Mouse (Mus musculus): ENCODE results near the gene Phf23. TPM values are rescaled to one million over a fixed set of nuclear protein-coding genes. Genes with fewer than 3 reads are reported as not detected.
A peak's percentile ranks its signal among the peaks of the same experiment; 100 is the strongest.

Phf23 gene
- polyA plus RNA-seq, 1 experiment from 2014 or later: 27.5 TPM

DNA sequence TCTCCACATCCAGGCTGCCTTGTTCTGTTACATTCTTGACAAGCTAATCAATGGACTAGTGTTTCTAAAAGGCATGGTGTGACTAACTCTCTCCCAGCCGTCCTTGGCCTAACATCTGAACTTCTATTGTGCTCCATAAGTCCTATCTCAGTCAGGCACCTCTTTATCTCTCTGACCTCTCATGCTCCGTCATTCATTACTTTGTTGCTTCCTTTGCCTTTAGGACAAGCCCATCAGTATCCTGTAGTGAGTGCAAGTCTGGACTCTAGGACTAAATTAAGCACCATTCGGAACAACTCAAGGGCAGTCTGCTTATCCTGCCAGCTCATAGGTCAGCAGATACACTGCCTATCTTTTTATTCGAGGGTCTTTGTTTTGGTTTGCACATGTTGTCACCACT lies 19.3 kb upstream of the Phf23 start:
- Histone ChIP-seq H3K4me1 (ENCODE audit: control insufficient read depth in 2 of 2, insufficient read depth in 2 of 2, low read length in 2 of 2) (peaks cover 3 to 4% of the 10 kb centered on the region in 2 experiments; a peak in 3 of 4 replicates), H3K27ac (replicated peaks in 1 of 2; ENCODE audit: control insufficient read depth in 1 of 2, insufficient read depth in 1 of 2, low read depth in 2 of 2, low read length in 2 of 2) (no peak overlapping the region), H3K27me3 (ENCODE audit: control insufficient read depth, insufficient read depth, low read length) (no peaks in the 10 kb centered on the region), H3K4me2 (ENCODE audit: low read length) (no peak overlapping the region), H3K4me3 (ENCODE audit: control insufficient read depth in 1 of 2, insufficient read depth in 1 of 2, low read depth in 1 of 2, low read length in 2 of 2) (no peak overlapping the region), H3K9me3 (ENCODE audit: control insufficient read depth, low read length) (no peaks in the 10 kb centered on the region), H3K36me3 (ENCODE audit: control insufficient read depth, insufficient read depth, low read length) (peaks cover 71% of the 10 kb centered on the region), H3K9ac (ENCODE audit: low read length) (no peak overlapping the region)
- WGBS: 34% methylated on average over 4 of the region's 4 CpGs
- ATAC-seq (ENCODE audit: insufficient number of reproducible peaks, insufficient read depth, low FRiP score, low read depth): no peak

DNA sequence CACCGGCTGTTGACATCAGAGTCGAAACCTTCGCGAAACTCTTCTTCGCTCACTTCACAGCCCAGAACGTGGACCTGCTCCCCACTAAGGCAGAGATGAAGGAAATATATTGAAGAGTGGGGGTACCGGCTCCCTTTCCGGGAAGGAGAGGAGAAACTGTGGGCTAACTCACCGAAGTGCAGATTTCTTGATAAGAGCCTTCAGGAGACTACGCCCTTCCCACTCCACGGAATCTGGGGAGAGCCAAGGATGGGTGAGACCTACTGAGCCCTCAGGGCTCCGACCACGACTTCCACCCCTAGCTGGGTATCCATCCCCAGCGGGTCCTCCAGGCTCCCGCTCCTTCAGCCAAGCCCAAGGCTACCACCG lies 15.8 kb upstream of the Phf23 start:
- Histone ChIP-seq H3K27me3 (ENCODE audit: control insufficient read depth, insufficient read depth, low read length) (no peaks in the 10 kb centered on the region), H3K4me1 (ENCODE audit: control insufficient read depth in 2 of 2, insufficient read depth in 2 of 2, low read length in 2 of 2) (peaks cover 11 to 24% of the 10 kb centered on the region in 2 experiments), H3K4me3 (ENCODE audit: control insufficient read depth in 1 of 2, insufficient read depth in 1 of 2, low read depth in 1 of 2, low read length in 2 of 2) (peak overlapping the region; percentile 82 to 99), H3K9ac (ENCODE audit: low read length) (peak overlapping the region; percentile 99), H3K36me3 (ENCODE audit: control insufficient read depth, insufficient read depth, low read length) (peaks cover 50% of the 10 kb centered on the region), H3K4me2 (ENCODE audit: low read length) (peak overlapping the region; percentile 88), H3K27ac (replicated peaks in 1 of 2; ENCODE audit: control insufficient read depth in 1 of 2, insufficient read depth in 1 of 2, low read depth in 2 of 2, low read length in 2 of 2) (peak overlapping the region; percentile 96 to 99), H3K9me3 (ENCODE audit: control insufficient read depth, low read length) (no peaks in the 10 kb centered on the region)
- ATAC-seq (ENCODE audit: insufficient number of reproducible peaks, insufficient read depth, low FRiP score, low read depth): no peak
- 2% methylated on average over 16 of the region's 16 CpGs for WGBS

DNA sequence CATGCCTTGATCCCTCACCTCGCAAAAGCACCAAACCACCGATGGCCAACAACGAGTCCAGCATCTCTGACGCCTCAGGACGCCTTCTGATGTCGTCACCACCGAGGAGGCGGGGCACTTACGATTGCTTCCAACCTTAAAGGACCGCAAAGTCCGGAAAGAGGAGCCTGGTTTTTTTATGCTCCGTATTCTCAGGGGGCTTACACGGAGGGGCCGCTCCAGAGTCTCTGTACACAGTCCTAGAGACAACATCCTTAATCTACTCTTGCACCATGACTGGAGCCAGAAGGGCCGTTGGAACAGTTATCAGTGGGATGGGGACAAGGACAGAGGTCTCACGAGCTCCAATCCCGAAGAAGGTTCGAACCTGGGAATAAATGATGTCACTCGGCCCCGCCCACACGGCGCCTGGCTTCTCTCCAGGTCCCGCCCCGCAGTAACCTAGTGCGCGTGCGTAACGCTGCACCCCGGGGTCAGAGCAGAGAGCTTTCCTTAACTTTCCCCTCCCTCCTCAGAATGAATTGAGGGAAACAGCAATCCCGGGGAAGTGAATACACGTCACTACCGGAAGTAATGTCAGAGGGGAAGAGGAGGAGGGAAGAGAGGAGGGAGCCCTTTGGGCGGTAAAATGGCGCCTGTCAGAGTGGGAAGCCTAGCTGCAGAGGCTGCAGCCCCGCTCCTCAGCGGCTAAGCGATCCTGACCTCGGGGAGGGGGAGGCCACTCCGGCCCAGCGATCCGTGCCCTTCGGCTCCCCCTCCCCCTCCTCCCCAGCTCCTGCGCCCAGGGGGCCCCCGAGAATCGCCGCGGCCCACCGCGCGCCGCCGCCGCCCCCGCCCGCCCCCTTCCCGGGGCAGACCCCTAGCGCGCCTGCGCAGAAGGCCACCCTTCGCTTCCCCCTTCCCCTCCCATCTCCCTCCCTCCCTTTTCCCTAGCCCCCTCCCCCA lies 15.1 kb upstream of the Phf23 start:
- peaks cover 11 to 24% of the 10 kb centered on the region in 2 experiments for H3K4me1 ChIP-seq (ENCODE audit: control insufficient read depth in 2 of 2, insufficient read depth in 2 of 2, low read length in 2 of 2)
- H3K9me3 ChIP-seq (ENCODE audit: control insufficient read depth, low read length): no peaks in the 10 kb centered on the region
- H3K9ac ChIP-seq (ENCODE audit: low read length): peak overlapping the region; percentile 99
- H3K27ac ChIP-seq (replicated peaks in 1 of 2; ENCODE audit: control insufficient read depth in 1 of 2, insufficient read depth in 1 of 2, low read depth in 2 of 2, low read length in 2 of 2): peak overlapping the region; percentile 99
- ATAC-seq (ENCODE audit: insufficient number of reproducible peaks, insufficient read depth, low FRiP score, low read depth): peak; percentile 96
- no peaks in the 10 kb centered on the region for H3K27me3 ChIP-seq (ENCODE audit: control insufficient read depth, insufficient read depth, low read length)
- under 1% methylated on average over 42 of the region's 60 CpGs for WGBS
- H3K36me3 ChIP-seq (ENCODE audit: control insufficient read depth, insufficient read depth, low read length): peaks cover 50% of the 10 kb centered on the region
- peak overlapping the region; percentile 98 to 99 for H3K4me3 ChIP-seq (ENCODE audit: control insufficient read depth in 1 of 2, insufficient read depth in 1 of 2, low read depth in 1 of 2, low read length in 2 of 2)
- H3K4me2 ChIP-seq (ENCODE audit: low read length): peak overlapping the region; percentile 88

DNA sequence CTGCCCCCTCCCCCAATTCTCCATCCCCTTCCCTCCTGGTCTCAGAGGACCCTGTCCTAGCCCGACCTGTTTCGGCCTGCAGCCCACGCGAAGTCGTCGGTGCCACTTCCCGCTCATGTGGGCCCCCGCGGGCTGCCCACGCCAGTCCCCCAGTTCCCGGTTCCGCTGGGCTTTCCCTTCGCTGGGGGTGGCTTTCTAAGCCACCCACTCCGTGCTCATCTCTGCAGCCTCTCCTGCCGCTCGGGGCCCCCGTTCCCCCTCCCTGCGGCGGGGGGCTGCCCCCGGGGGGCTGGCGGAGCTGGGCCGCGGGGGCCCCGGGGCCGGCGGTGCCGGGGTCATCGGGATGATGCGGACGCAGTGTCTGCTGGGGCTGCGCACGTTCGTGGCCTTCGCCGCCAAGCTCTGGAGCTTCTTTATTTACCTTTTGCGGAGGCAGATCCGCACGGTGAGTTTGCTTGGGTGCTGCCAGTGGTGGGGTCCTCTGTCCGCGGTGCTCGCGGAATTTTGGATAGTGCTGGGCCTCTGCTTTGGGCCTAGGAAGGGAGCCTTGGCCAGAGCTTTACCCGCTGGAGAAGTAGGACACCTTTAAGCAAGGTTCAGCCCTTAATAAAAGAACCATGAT lies 14.3 kb upstream of the Phf23 start, which contains the start of gene Ctdnep1:
Gene Ctdnep1 (plus strand): TSS at position 16 of the 622 bp plus-strand sequence.
- Histone ChIP-seq H3K9ac (ENCODE audit: low read length) (peak within 1 kb of the TSS; percentile 99), H3K36me3 (ENCODE audit: control insufficient read depth, insufficient read depth, low read length) (peaks cover 51% of the 10 kb centered on the region), H3K27me3 (ENCODE audit: control insufficient read depth, insufficient read depth, low read length) (no peaks in the 10 kb centered on the region), H3K27ac (replicated peaks in 1 of 2; ENCODE audit: control insufficient read depth in 1 of 2, insufficient read depth in 1 of 2, low read depth in 2 of 2, low read length in 2 of 2) (peak within 1 kb of the TSS; percentile 99), H3K4me3 (ENCODE audit: control insufficient read depth in 1 of 2, insufficient read depth in 1 of 2, low read depth in 1 of 2, low read length in 2 of 2) (peak within 1 kb of the TSS; percentile 98 to 99), H3K4me2 (ENCODE audit: low read length) (peak within 1 kb of the TSS; percentile 88), H3K9me3 (ENCODE audit: control insufficient read depth, low read length) (no peaks in the 10 kb centered on the region), H3K4me1 (ENCODE audit: control insufficient read depth in 2 of 2, insufficient read depth in 2 of 2, low read length in 2 of 2) (peaks cover 11 to 24% of the 10 kb centered on the region in 2 experiments)
- WGBS: under 1% methylated on average over 33 of the region's 43 CpGs
- ATAC-seq (ENCODE audit: insufficient number of reproducible peaks, insufficient read depth, low FRiP score, low read depth): no peak

DNA sequence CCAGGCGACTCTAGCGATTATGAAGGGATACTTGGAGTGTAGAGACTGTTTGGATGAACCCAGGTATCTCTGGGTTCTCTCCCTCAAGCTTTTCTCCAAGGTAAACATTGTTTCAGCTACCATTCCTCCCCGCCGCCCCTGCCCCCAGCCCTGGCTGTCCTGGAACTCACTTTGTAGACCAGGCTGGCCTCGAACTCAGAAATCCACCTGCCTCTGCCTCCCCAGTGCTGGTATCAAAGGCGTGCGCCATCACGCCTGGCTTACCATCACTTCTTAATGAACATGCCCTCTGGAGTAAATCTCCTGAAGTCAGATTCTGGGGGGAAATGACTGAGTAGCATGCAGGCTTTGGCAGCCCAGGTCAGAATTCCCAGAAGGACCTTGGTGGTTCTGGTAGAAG lies 13.4 kb upstream of the Phf23 start, which contains the start of gene Elp5:
Gene Elp5 (minus strand): TSS at position 293 of the 400 bp plus-strand sequence.
- Histone ChIP-seq H3K27me3 (ENCODE audit: control insufficient read depth, insufficient read depth, low read length) (no peaks in the 10 kb centered on the region), H3K4me3 (ENCODE audit: control insufficient read depth in 1 of 2, insufficient read depth in 1 of 2, low read depth in 1 of 2, low read length in 2 of 2) (peak within 1 kb of the TSS; percentile 98 to 99), H3K36me3 (ENCODE audit: control insufficient read depth, insufficient read depth, low read length) (peaks cover 53% of the 10 kb centered on the region), H3K9me3 (ENCODE audit: control insufficient read depth, low read length) (no peaks in the 10 kb centered on the region), H3K9ac (ENCODE audit: low read length) (peak within 1 kb of the TSS; percentile 99), H3K4me1 (ENCODE audit: control insufficient read depth in 2 of 2, insufficient read depth in 2 of 2, low read length in 2 of 2) (peaks cover 11 to 24% of the 10 kb centered on the region in 2 experiments), H3K27ac (replicated peaks in 1 of 2; ENCODE audit: control insufficient read depth in 1 of 2, insufficient read depth in 1 of 2, low read depth in 2 of 2, low read length in 2 of 2) (peak within 1 kb of the TSS; percentile 83 to 99), H3K4me2 (ENCODE audit: low read length) (peak within 1 kb of the TSS; percentile 80)
- ATAC-seq (ENCODE audit: insufficient number of reproducible peaks, insufficient read depth, low FRiP score, low read depth): no peak
- WGBS: 54% methylated on average over 8 of the region's 8 CpGs

DNA sequence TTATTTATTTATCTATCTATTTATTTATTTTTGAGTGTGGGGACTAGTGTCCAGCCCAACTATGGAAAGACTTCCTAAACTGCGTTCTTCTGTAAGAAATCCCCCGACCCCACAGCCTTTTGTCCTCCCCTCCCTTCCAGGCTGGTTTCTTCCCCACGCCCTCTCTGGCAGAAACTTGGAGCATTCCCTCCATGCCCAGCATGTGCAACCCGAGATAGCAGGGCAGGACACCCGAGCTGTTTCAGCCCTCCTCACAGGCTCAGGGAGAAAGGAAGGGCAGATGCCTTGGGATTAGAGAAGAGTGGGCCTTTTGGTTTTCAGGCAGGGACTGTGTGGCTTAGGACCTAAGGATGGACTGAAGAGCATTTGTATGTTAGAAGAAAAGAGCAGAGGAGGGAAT lies 12.7 kb upstream of the Phf23 start:
- Histone ChIP-seq H3K4me1 (ENCODE audit: control insufficient read depth in 2 of 2, insufficient read depth in 2 of 2, low read length in 2 of 2) (peaks cover 11 to 24% of the 10 kb centered on the region in 2 experiments), H3K9ac (ENCODE audit: low read length) (peak overlapping the region; percentile 99), H3K9me3 (ENCODE audit: control insufficient read depth, low read length) (no peaks in the 10 kb centered on the region), H3K4me2 (ENCODE audit: low read length) (peak overlapping the region; percentile 80), H3K4me3 (ENCODE audit: control insufficient read depth in 1 of 2, insufficient read depth in 1 of 2, low read depth in 1 of 2, low read length in 2 of 2) (peak overlapping the region in 1 of 2 experiments; percentile 99; a peak in 2 of 4 replicates), H3K36me3 (ENCODE audit: control insufficient read depth, insufficient read depth, low read length) (peaks cover 55% of the 10 kb centered on the region), H3K27me3 (ENCODE audit: control insufficient read depth, insufficient read depth, low read length) (no peaks in the 10 kb centered on the region), H3K27ac (replicated peaks in 1 of 2; ENCODE audit: control insufficient read depth in 1 of 2, insufficient read depth in 1 of 2, low read depth in 2 of 2, low read length in 2 of 2) (peak overlapping the region; percentile 20 to 99)
- 13% methylated on average over 5 of the region's 5 CpGs for WGBS
- ATAC-seq (ENCODE audit: insufficient number of reproducible peaks, insufficient read depth, low FRiP score, low read depth): no peak

DNA sequence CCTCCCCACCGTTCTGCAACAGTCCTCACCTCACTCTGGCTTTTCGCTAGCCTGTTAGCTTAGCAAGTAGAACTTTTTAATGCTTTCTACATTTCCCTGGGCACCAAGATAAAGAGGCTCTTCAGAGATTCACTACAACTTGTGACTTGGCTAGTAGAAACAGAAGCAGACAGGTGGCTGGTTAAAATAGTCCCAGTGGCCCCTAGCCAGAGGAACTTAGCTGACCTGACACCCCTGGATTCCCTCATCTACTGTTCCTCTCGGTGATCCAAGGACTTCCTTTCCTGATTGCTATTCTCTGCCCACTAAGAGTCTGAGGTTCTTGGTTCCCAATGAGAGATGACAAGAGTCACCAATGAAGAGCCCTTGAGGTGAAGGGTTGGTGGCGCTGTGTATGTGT lies 12.2 kb upstream of the Phf23 start:
- ATAC-seq (ENCODE audit: insufficient number of reproducible peaks, insufficient read depth, low FRiP score, low read depth): no peak
- peak overlapping the region; percentile 80 for H3K4me2 ChIP-seq (ENCODE audit: low read length)
- WGBS: 74% methylated on average over 4 of the region's 4 CpGs
- H3K27me3 ChIP-seq (ENCODE audit: control insufficient read depth, insufficient read depth, low read length): no peaks in the 10 kb centered on the region
- peak overlapping the region in 1 of 2 experiments; percentile 99; a peak in 3 of 4 replicates for H3K27ac ChIP-seq (replicated peaks in 1 of 2; ENCODE audit: control insufficient read depth in 1 of 2, insufficient read depth in 1 of 2, low read depth in 2 of 2, low read length in 2 of 2)
- H3K9ac ChIP-seq (ENCODE audit: low read length): peak overlapping the region; percentile 99
- peak overlapping the region in 1 of 2 experiments; percentile 99; a peak in 2 of 4 replicates for H3K4me3 ChIP-seq (ENCODE audit: control insufficient read depth in 1 of 2, insufficient read depth in 1 of 2, low read depth in 1 of 2, low read length in 2 of 2)
- H3K4me1 ChIP-seq (ENCODE audit: control insufficient read depth in 2 of 2, insufficient read depth in 2 of 2, low read length in 2 of 2): peaks cover 11 to 24% of the 10 kb centered on the region in 2 experiments
- no peaks in the 10 kb centered on the region for H3K9me3 ChIP-seq (ENCODE audit: control insufficient read depth, low read length)
- H3K36me3 ChIP-seq (ENCODE audit: control insufficient read depth, insufficient read depth, low read length): peaks cover 57% of the 10 kb centered on the region
